Mouse (Mus musculus) embryo, embryonic 10.5 days (tissue): ENCODE measurements around the gene Clptm1l.

Experiments
- DNase-seq: peaks from one replicate; pipeline ENCODE4 v3.0.0-alpha.2; 2015; ENCODE audit warnings: low spot score

The Clptm1l gene

DNA sequence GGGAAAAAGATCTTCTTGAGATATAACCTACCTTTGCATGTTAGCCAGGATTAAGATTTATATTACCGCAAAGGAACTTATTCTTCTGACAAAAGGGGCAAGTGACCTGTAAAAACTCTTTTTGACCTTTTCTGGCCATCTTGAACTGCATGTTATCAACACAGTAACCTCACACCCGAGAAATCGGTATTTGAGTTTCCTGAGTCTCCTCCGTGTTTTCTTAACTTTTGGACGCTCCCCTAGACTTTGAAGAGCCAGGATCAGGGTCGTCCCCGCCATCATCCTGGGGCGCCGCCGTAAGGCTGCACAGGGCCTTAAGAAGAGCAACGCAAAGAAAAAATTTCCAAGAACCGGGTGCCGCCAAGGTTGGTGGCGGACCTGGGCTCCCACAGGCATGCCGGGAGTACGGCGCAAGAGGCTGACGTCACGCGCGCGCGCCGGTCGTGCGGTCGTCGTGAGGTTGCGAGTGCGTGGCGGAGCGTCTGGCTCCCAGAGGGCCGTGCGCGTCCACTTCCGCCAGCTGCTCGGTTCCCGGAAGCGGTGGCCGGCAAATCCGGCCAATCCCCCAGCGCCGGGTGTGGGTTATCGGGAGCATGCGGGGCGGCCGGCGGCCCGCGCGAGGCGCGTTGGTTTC, at the start of gene Clptm1l:
Gene Clptm1l (plus strand): TSS at position 485 of the 634 bp plus-strand sequence.
- peak; percentile 96 for DNase-seq

DNA sequence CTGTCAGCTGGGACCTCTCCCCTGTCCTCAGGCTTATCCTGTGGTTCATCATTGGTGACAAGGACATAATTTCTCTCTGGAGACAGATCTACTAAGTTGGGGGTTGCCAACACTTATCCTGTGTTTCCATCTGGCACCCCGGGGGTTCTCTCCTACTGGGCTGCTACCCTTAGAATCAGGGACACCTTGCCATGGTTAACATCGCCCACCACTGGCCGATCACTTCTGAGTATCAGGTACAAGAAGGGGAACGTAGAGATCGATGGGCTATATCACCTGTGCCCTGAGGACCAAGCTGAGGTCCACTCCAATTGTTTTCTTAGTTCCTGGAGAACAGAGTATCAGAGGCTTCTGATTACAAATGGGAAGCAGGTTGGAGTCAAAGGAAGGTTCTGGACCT, 39.6 kb upstream of the Clptm1l start:
- DNase-seq = no peak

DNA sequence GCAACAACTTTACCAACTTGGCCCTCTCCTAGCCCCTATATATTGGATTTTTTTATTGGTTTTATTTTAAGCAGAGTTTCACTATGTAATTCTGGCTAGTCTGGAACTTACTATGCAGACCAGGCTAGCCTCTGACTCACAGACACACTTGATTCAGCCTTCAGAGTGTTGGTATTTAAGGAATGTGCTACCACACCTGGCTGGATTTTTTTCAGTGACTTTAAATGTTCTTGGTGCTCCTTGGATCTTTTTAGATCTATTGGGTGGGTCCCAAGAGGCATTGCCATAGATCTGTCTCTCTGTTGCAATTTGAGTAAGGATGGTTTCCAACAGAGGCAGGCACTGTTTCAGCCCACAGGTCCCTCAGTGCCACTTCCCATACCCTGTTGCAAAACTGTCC, 28.8 kb upstream of the Clptm1l start:
- no peak for DNase-seq

DNA sequence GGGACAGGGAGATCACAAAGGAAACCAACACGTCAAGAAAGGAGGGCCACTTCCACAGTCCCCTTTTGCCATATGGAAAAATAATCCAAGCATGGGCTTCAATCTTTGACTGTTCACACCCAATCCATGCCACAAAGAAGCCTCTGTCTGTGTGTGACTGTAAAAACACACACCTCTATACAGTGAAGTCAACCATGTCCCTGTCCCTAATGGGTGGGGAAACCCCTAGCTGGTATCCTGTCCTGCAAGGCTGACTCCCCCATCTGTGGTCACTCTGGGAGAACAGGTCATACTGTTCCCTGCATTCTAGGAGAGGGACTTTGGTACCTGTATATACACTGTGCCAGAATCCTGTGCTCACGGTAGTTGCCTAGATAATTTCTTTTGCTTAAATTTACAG, 26.5 kb upstream of the Clptm1l start:
- DNase-seq = no peak

DNA sequence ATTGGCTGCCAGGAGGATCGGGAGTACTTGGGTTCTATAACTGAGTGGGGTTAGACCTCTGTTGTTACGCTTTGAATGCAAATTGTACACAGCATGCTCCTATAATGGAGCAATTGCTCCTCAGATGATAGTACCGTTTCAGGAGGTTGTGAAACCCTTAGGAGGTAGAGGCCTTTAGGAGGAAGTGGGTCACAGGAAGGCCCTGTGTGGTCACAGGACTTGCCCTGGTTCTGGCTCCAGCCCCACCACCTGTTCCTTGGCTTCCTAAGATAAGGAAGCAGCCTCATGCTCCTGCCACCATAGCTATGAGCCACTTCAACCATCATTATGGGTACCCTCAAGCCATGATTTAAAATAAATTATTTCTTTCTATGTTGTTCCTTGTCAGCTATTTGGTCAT, 12.3 kb upstream of the Clptm1l start:
- DNase-seq = no peak

GRCm38 (mm10) chr13:73592546-73592945, 11.3 kb upstream of the Clptm1l start:
- DNase-seq = no peak

DNA sequence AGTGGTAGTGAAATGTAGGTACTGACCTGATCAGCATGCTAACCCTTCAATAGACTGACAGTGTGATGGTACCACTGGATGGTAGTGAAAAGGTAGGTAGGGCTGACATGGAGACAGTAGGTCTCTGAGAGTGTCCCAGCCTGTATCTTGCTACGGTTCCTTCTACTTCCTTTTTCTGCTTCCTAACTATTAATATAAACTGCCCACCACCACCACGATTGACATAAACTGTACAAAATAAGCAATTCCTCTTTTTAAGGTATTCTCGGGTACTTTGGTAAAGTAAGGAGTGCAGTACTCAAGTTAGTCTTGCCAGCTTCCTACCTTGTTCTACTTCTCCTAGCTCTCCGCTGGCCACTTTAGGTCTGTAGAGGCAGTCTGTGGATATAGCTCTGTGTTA, 7.5 kb upstream of the Clptm1l start:
- DNase-seq = no peak

GRCm38 (mm10) chr13:73600217-73600616, 3.6 kb upstream of the Clptm1l start:
- DNase-seq = no peak

- DNase-seq = no peak
Measured at GRCm38 (mm10) chr13:73603046-73603445, 760 bp upstream of the Clptm1l start.

GRCm38 (mm10) chr13:73604156-73604957, 551 bp downstream of the Clptm1l start:
- peak; percentile 18 for DNase-seq

GRCm38 (mm10) chr13:73618406-73618805, 14.6 kb downstream of the Clptm1l start:
- DNase-seq = no peak

GRCm38 (mm10) chr13:73620637-73621036, 16.8 kb downstream of the Clptm1l start:
- peak; percentile 43 for DNase-seq

DNA sequence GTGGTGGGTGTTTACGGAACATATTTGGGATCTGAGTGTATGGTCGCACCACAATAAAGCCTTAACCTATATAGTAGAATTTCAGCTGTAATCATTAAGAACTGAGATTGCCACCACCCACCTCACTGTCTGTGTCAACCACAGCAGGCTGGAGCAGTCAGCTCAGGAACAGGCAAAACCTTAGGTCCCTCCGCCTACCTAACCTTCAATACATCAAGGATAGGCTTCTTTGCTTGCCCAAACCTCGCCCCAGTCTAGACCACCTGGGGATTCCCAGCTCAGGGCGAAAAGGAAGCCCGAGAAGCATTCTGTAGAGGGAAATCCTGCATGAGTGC, 22.6 kb downstream of the Clptm1l start:
- no peak for DNase-seq

DNA sequence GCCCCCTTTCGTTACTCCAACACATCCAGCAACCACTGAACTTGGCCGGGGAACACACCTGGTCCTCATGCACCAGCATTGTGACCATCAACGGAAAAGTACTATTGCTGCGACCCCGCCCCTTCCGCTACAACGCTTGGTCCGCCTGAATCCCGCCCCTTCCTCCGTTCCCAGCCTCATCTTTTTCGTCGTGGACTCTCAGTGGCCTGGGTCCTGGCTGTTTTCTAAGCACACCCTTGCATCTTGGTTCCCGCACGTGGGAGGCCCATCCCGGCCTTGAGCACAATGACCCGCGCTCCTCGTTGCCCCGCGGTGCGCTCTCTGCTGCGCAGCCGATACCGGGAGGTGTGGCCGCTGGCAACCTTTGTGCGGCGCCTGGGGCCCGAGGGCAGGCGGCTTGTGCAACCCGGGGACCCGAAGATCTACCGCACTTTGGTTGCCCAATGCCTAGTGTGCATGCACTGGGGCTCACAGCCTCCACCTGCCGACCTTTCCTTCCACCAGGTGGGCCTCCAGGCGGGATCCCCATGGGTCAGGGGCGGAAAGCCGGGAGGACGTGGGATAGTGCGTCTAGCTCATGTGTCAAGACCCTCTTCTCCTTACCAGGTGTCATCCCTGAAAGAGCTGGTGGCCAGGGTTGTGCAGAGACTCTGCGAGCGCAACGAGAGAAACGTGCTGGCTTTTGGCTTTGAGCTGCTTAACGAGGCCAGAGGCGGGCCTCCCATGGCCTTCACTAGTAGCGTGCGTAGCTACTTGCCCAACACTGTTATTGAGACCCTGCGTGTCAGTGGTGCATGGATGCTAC, 23.1 kb downstream of the Clptm1l start, which contains the start of gene Tert:
Gene Tert (plus strand): TSS at position 167 of the 805 bp plus-strand sequence.
- DNase-seq = peak; percentile 86

DNA sequence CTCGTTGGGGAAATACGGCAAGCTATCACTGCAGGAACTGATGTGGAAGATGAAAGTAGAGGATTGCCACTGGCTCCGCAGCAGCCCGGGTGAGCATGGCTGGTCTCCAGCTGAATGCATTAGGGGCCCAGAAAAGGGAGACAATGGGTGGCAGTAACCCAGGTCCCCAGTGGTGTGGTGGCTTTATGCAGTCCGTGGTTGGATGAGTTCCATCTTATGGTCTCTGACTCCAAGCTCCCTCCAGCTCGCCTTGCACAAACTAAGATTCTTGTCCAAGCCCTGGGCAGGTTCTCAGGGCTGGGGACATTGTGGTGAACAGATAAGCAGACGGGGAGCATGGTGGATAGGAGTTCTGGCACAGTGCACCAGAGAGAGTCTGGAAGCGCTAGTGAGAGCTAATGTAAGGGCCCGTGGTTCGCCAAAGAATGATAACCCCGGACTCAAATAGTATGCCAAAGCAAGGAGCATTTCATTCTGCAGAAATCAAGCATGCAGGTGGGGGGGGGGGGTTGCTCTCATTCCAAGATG, 24.8 kb downstream of the Clptm1l start:
- DNase-seq = no peak

DNA sequence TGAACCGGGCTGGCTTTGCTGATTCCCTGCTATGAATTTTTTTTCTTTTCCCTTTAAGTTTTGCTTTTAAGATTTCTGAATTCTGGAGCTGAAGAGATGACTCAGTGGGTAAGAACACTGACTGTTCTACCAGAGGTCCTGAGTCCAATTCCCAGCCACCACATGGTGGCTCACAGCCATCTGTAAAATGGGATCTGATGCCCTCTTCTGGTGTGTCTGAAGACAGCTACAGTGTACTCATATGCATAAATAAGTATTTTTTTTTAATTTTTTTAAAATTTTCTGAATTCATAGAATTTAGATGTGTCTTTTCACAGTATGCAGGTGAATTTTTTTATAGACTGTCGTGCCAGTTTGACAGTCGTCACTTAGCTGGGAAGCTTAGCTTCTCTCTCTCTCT, 28.0 kb downstream of the Clptm1l start:
- DNase-seq = no peak

- no peak for DNase-seq
Measured at GRCm38 (mm10) chr13:73637826-73638225, 34.0 kb downstream of the Clptm1l start.

DNA sequence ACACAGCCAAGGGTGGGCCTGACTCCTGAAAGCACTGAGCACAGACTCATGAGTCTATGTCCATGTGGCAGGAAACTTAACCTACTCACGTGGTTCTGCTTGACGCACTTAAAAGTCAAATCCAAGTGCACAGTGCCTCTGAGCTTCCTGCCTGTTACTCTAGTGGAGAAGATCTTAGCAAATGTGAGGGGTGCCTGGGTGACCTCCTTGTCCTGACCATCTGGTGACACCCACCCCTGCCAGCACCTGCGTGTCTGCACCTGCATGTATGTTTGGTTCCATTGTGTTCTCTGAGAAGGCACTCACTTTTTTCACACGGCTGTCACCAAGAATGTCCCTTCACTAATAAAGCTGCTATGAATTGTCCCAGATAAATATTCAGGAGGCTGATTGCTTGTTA, 37.5 kb downstream of the Clptm1l start:
- DNase-seq = no peak

DNA sequence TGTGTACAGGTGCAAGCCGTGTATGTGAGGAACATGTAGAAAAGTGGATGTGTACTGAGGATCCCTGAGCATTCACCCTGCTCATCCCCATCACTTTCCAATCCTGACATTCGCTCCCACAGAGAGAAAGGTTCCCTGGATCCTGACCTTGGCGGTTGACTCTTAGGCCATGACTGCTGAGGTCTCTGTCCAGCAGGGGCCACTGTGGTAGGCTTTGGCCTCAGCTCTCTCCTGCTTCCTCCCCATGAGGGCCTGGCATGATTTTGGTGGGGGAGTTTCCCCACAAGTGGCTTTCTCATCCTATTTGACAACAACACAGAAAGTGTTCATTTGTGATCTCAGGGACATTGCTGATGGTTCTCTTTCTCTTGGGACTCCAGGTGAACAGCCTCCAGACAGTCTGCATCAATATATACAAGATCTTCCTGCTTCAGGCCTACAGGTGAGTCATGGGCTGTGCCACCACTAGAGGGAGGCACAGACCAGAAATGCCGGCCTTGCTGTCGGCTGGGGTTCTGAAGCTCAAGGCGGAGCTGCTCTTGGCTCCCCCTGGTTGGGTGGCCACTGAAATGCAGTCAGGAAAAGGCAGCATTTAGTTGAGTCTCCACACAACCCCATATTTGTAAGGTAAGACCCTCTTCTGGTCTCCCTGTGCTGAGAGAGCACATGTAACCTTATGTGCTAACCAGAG, 42.7 kb downstream of the Clptm1l start:
- peak; percentile 58 for DNase-seq

GRCm38 (mm10) chr13:73653266-73653665, 49.5 kb downstream of the Clptm1l start:
- no peak for DNase-seq

GRCm38 (mm10) chr13:73654976-73655375, 51.2 kb downstream of the Clptm1l start:
- DNase-seq = no peak

DNA sequence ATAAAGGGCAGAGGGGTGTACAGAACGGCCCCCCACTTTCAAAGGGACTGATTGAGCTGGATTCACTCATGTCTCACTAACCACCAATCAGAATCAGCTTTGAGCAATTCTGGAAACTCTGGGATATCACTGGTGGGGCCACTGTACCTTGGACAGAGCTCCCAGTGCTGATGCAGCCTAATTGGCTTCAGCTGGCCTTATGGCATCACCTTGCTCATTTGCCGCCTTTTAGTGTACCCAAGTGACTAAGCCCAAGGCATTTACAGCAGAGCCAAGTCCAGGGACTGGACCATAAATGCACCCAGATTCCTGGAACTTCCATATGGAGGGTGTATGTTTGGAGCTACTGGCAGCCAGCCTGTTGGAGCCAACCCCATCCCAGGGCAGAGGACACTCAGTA, 55.1 kb downstream of the Clptm1l start:
- DNase-seq = no peak
